In genomic region chr2:130392836-130393235, GRCm38 (mm10) we compare ENCODE assay signal across 38 mouse cellular contexts. TPM values are rescaled to one million over a fixed set of nuclear protein-coding genes. Genes with fewer than 3 reads are reported as not detected.
"Had no signal": no experiment of that assay in that cellular context is flagged by ENCODE, and none has a peak within 500 bp of the region (broad histone marks: within the 10 kb centered on the region; RNA-seq: fewer than 3 reads in every experiment).

No protein-coding gene starts in this region.

- H3K9ac ChIP-seq: limb, embryonic 12.5 days; limb, embryonic 13.5 days; limb, embryonic 15.5 days; liver, embryonic 12.5 days; liver, embryonic 13.5 days; liver, embryonic 14.5 days; liver, embryonic 15.5 days; liver, postnatal 0 days; lung, embryonic 14.5 days; lung, embryonic 15.5 days; midbrain, embryonic 12.5 days; midbrain, embryonic 13.5 days; midbrain, embryonic 15.5 days had no signal

- H3K4me2 ChIP-seq: limb, embryonic 12.5 days; limb, embryonic 13.5 days; limb, embryonic 15.5 days; liver, embryonic 11.5 days; liver, embryonic 12.5 days; liver, embryonic 13.5 days; liver, embryonic 15.5 days; lung, embryonic 14.5 days; lung, embryonic 15.5 days; midbrain, embryonic 11.5 days; midbrain, embryonic 12.5 days; midbrain, embryonic 13.5 days; midbrain, embryonic 15.5 days had no signal

- H3K36me3 ChIP-seq: liver, embryonic 12.5 days; liver, embryonic 13.5 days; liver, embryonic 15.5 days; midbrain, embryonic 15.5 days had no signal

- H3K27me3 ChIP-seq: limb, embryonic 12.5 days; limb, embryonic 13.5 days; limb, embryonic 15.5 days; midbrain, embryonic 15.5 days had no signal

- DNase-seq: left cerebral cortex, postnatal 4 days; liver; liver, embryonic 13.5 days; liver, postnatal 0 days; lung, adult 18-20 months; lung, adult 2 months; lung, embryonic 14.5 days; lung, postnatal 10 days; lung, postnatal 14 days; lung, postnatal 36 days; lung, postnatal 4 days; midbrain, embryonic 14.5 days had no signal

- ATAC-seq: liver, embryonic 12.5 days; liver, postnatal 0 days; lung, postnatal 0 days; midbrain, embryonic 13.5 days; midbrain, embryonic 15.5 days; midbrain, embryonic 16.5 days had no signal

- H3K9me3 ChIP-seq: limb, embryonic 10.5 days; limb, embryonic 12.5 days; limb, embryonic 13.5 days; limb, embryonic 15.5 days; liver, embryonic 12.5 days; liver, embryonic 13.5 days; liver, embryonic 15.5 days; lung, embryonic 15.5 days; megakaryocyte, embryonic 14.5 days; midbrain, embryonic 10.5 days; midbrain, embryonic 12.5 days; midbrain, embryonic 13.5 days; midbrain, embryonic 15.5 days had no signal

- H3K4me3 ChIP-seq: limb, embryonic 10.5 days; limb, embryonic 12.5 days; limb, embryonic 13.5 days; limb, embryonic 15.5 days; liver, embryonic 12.5 days; liver, embryonic 13.5 days; liver, embryonic 15.5 days; lung, embryonic 15.5 days; midbrain, embryonic 10.5 days; midbrain, embryonic 12.5 days; midbrain, embryonic 13.5 days; midbrain, embryonic 15.5 days; myocyte had no signal

- H3K27ac ChIP-seq: limb, embryonic 10.5 days; limb, embryonic 12.5 days; limb, embryonic 13.5 days; limb, embryonic 15.5 days; liver, embryonic 12.5 days; liver, embryonic 13.5 days; liver, embryonic 14.5 days; liver, embryonic 15.5 days; lung, embryonic 15.5 days; macrophage; midbrain, embryonic 10.5 days; midbrain, embryonic 12.5 days; midbrain, embryonic 13.5 days; midbrain, embryonic 15.5 days had no signal

RNA-seq across cellular contexts. Expression of gene Cpxm1, which starts 4.5 kb away (rescaled TPM):
- polyA plus RNA-seq: macrophage had no signal

RNA-seq across cellular contexts. Expression of gene Gm28372, which starts 12.2 kb away (rescaled TPM):
- polyA plus RNA-seq: limb, embryonic 10.5 days; limb, embryonic 11.5 days; limb, embryonic 14.5 days; limb, embryonic 15.5 days; liver, adult 2 months; liver, embryonic 11.5 days; liver, embryonic 12.5 days; liver, embryonic 13.5 days; liver, embryonic 14.5 days; liver, embryonic 15.5 days; liver, embryonic 16.5 days; liver, postnatal 0 days; lung, adult 2 months; lung, embryonic 14.5 days; lung, embryonic 15.5 days; lung, embryonic 16.5 days; lung, postnatal 0 days; macrophage; midbrain, embryonic 10.5 days; midbrain, embryonic 11.5 days; midbrain, embryonic 14.5 days; neural tube, embryonic 11.5 days had no signal

RNA-seq across cellular contexts. Expression of gene 1700020A23Rik, which starts 12.2 kb away (rescaled TPM):
- polyA plus RNA-seq: limb, embryonic 10.5 days; limb, embryonic 11.5 days; limb, embryonic 12.5 days; limb, embryonic 13.5 days; limb, embryonic 14.5 days; limb, embryonic 15.5 days; liver, adult 2 months; liver, embryonic 11.5 days; liver, embryonic 12.5 days; liver, embryonic 13.5 days; liver, embryonic 14.5 days; liver, embryonic 15.5 days; liver, embryonic 16.5 days; liver, postnatal 0 days; lung, adult 2 months; lung, embryonic 14.5 days; lung, embryonic 15.5 days; lung, embryonic 16.5 days; lung, postnatal 0 days; macrophage; midbrain, embryonic 10.5 days; midbrain, embryonic 11.5 days; midbrain, embryonic 14.5 days; midbrain, embryonic 15.5 days; myocyte; neural tube, embryonic 11.5 days had no signal

RNA-seq across cellular contexts. Expression of gene Tmem239, which starts 13.4 kb away (rescaled TPM):
- polyA plus RNA-seq: limb, embryonic 10.5 days; limb, embryonic 12.5 days; limb, embryonic 13.5 days; limb, embryonic 14.5 days; liver, adult 2 months; liver, embryonic 11.5 days; liver, embryonic 12.5 days; liver, embryonic 13.5 days; liver, embryonic 14.5 days; liver, embryonic 15.5 days; liver, embryonic 16.5 days; liver, postnatal 0 days; lung, adult 2 months; lung, embryonic 14.5 days; lung, embryonic 15.5 days; lung, embryonic 16.5 days; lung, postnatal 0 days; macrophage; midbrain, embryonic 11.5 days; midbrain, embryonic 12.5 days; midbrain, embryonic 13.5 days; midbrain, embryonic 14.5 days; midbrain, embryonic 16.5 days; midbrain, postnatal 0 days; myocyte had no signal
